Mouse (Mus musculus): ENCODE measurements around the gene A730009L09Rik.

A730009L09Rik gene

DNA sequence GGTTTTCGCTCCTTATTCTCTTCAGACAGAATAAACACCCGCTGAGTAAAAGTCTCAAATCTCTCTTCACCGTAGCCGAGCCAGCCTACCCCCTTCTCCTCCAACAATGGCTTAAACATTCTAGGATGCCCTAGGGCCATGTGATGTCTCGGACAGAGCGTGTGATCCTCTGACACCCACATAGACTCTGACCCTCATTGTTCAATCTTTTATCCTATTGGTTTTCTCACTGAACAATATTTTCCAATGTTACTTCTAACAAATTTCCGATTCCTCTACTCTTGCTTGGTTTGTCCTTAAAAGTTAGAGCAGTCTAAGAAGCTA is 45.3 kb downstream of the A730009L09Rik start:
- no peak for DNase-seq

Measured in thymus, postnatal 14 days (tissue).